Mouse (Mus musculus): Measurements from ENCODE around the gene Phf3.

DNA sequence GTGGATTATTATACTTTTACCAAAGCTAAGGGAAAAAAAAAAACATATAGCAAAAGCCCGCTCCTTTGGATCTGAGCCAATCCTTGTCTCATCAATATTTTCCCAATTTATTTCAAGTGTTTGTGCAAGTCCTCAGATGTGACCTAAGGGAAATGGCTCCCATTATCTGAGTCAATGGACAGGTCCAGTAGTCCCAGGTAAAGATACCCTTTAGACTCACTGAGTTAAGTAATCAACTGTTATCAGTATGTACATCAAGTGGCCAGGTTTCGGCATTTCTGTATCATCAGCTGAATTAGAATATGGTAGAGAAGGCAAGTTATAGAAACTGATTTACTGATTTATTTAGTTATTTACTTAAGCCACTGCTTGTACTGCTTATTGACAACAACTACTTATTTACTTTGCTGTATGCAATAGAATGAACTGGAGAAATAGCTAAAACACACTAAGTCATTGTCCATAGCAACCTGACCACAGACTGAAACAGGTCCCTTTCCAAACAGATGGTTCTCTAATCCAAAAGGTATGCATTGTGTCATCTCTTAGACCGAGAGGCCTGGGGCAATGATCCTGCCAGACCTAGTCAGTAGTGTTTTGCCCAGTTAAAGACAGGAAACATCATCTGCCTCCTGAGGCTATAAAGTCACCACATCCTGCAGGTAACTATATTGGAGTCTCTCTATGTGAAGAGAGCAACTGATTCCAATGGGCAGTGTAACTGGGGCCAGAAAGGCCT lies 29.9 kb upstream of the Phf3 start:
- TF ChIP-seq POLR2A (IDR thresholded peaks at IDR 0.05; ENCODE audit: insufficient read depth, low read depth, low read length) (no peak), CTCF (IDR thresholded peaks at IDR 0.05; ENCODE audit: insufficient read depth, low read depth, low read length) (no peak)
